Mouse (Mus musculus): Measurements from ENCODE around the gene Mbd6.

DNA sequence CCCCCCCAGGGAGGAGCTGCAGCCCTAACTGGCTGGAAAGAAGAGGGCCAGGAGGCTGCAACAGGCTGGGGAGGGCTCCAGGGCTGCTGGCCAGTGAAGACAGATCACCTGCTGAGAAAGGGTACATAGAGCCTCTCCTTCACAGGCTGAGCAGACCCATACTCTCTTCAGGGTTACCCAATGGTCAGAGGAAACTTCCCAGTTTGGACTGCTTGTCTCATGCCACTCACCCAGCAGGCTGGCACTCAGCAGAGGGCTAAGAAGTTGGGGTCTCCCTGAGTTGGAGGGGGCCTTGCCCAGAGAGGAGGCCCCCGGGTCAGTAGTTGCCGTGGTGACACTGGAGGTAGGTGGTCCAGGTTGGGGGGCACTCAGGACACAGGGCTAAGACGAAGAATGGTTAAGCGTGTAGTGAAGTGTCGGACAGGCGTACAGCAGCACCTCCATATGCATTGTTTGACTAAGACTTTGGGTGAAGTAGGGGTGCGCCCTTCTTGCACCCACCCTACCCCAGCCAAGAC is 4.7 kb downstream of the Mbd6 start:
- TF ChIP-seq EP300 (IDR thresholded peaks at IDR 0.05; ENCODE audit: insufficient read depth, low read depth, low read length) (no peak), CTCF (IDR thresholded peaks at IDR 0.05) (no peak), POLR2A (IDR thresholded peaks at IDR 0.05; ENCODE audit: insufficient read depth, low read depth, low read length) (no peak)

Data from heart, adult 2 months (tissue).